Mouse (Mus musculus) stomach, postnatal 0 days (tissue): ENCODE results near the gene Pigv.

ENCODE experiments used
- CTCF ChIP-seq: IDR thresholded peaks from 2 replicates; pipeline ENCODE4 v1.5.1; 2016; ENCODE audit warnings: antibody characterized with exemption, low read depth, mild to moderate bottlenecking, moderate library complexity
- EP300 ChIP-seq: optimal IDR thresholded peaks from 2 replicates; pipeline ENCODE3; 2016; ENCODE audit warnings: antibody characterized with exemption

- TF ChIP-seq CTCF (no peak), EP300 (no peak)
Measured at GRCm38 (mm10) chr4:133674331-133674695, 1.9 kb upstream of the Pigv start.
